Mouse (Mus musculus): ENCODE results near the gene Spem2. TPM values are rescaled to one million over a fixed set of nuclear protein-coding genes. Genes with fewer than 3 reads are reported as not detected.

Spem2 gene
- polyA plus RNA-seq, 1 experiment from 2014 or later, result 0.16 TPM

DNA sequence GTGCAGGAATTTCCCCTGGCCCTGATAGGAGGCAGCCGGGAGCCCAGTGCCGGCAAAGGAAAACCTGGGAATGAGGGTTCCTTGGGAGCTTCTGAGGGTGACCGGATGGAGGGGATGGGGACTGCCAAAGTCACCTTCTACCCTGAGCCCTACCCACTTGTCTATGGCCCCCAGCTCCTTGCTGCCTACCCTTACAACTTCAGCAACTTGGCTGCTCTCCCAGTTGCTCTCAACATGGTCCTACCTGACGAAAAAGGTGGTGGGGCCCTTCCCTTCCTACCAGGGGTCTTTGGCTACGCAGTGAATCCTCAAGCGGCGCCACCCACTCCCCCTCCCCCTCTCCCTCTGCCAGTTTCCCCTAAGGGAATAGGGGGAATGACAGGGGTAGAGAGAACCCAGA, 39.3 kb downstream of the Spem2 start:
- no peaks in the 10 kb centered on the region for H3K27me3 ChIP-seq (ENCODE audit: control insufficient read depth, insufficient read depth, low read length)
- H3K4me1 ChIP-seq (ENCODE audit: control insufficient read depth, insufficient read depth, low read length), result no peaks in the 10 kb centered on the region
- H3K4me3 ChIP-seq (ENCODE audit: low read depth, low read length), result no peak overlapping the region
- no peak overlapping the region for H3K27ac ChIP-seq (ENCODE audit: low read depth, low read length)
- H3K9ac ChIP-seq (replicated peaks; ENCODE audit: low read depth, low read length), result no peak overlapping the region
- ATAC-seq (ENCODE audit: low read depth), result no peak
- WGBS, result 45% methylated on average over 7 of the region's 7 CpGs
- peaks cover 5% of the 10 kb centered on the region; the same call in 1 of the 2 replicates for H3K36me3 ChIP-seq (ENCODE audit: control insufficient read depth, insufficient read depth, low read length)
- no peaks in the 10 kb centered on the region for H3K9me3 ChIP-seq (ENCODE audit: control insufficient read depth, low read length)
- no peak overlapping the region for H3K4me2 ChIP-seq (ENCODE audit: low read depth, low read length)

GRCm38 (mm10) chr11:69778258-69778982, 39.8 kb downstream of the Spem2 start:
- H3K27ac ChIP-seq (ENCODE audit: low read depth, low read length), result no peak overlapping the region
- no peak overlapping the region for H3K4me3 ChIP-seq (ENCODE audit: low read depth, low read length)
- H3K9ac ChIP-seq (replicated peaks; ENCODE audit: low read depth, low read length), result no peak overlapping the region
- peaks cover 5% of the 10 kb centered on the region; the same call in 1 of the 2 replicates for H3K36me3 ChIP-seq (ENCODE audit: control insufficient read depth, insufficient read depth, low read length)
- H3K27me3 ChIP-seq (ENCODE audit: control insufficient read depth, insufficient read depth, low read length), result no peaks in the 10 kb centered on the region
- no peaks in the 10 kb centered on the region for H3K4me1 ChIP-seq (ENCODE audit: control insufficient read depth, insufficient read depth, low read length)
- WGBS, result 68% methylated on average over 23 of the region's 23 CpGs
- no peak overlapping the region for H3K4me2 ChIP-seq (ENCODE audit: low read depth, low read length)
- no peaks in the 10 kb centered on the region for H3K9me3 ChIP-seq (ENCODE audit: control insufficient read depth, low read length)
- no peak for ATAC-seq (ENCODE audit: low read depth)

DNA sequence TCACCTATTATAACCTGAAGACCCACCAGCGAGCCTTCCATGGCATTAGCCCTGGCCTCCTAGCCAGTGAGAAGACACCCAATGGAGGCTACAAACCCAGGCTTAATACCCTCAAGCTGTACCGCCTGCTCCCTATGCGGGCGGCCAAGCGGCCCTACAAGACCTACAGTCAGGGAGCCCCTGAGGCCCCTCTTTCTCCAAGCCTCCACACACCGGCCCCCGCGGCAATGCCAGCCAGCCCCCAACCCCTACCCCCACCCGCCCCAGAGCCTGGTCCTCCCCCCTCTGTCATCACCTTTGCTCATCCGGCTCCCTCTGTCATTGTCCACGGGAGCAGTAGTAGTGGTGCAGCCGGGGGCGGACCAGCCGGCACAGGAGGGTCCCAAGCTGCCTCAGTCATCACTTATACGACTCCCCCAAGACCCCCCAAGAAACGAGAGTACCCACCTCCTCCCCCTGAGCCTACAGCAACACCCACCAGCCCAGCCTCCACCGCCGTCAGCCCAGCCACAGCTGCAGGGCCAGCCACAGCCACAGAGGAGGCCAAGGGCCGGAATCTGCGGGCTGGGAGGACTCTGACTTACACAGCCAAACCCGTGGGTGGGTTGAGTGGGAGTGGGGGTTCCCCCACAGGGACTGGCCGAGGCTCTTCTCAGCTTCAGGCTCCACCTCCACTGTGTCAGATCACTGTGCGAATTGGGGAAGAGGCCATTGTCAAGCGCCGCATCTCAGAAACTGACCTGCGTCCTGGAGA, 40.6 kb downstream of the Spem2 start:
- H3K27me3 ChIP-seq (ENCODE audit: control insufficient read depth, insufficient read depth, low read length), result no peaks in the 10 kb centered on the region
- H3K9ac ChIP-seq (replicated peaks; ENCODE audit: low read depth, low read length), result no peak overlapping the region
- H3K4me2 ChIP-seq (ENCODE audit: low read depth, low read length), result no peak overlapping the region
- peaks cover 5% of the 10 kb centered on the region; the same call in 1 of the 2 replicates for H3K36me3 ChIP-seq (ENCODE audit: control insufficient read depth, insufficient read depth, low read length)
- no peaks in the 10 kb centered on the region for H3K9me3 ChIP-seq (ENCODE audit: control insufficient read depth, low read length)
- WGBS, result 57% methylated on average over 22 of the region's 26 CpGs
- no peak overlapping the region for H3K27ac ChIP-seq (ENCODE audit: low read depth, low read length)
- H3K4me3 ChIP-seq (ENCODE audit: low read depth, low read length), result no peak overlapping the region
- no peaks in the 10 kb centered on the region for H3K4me1 ChIP-seq (ENCODE audit: control insufficient read depth, insufficient read depth, low read length)
- no peak for ATAC-seq (ENCODE audit: low read depth)

DNA sequence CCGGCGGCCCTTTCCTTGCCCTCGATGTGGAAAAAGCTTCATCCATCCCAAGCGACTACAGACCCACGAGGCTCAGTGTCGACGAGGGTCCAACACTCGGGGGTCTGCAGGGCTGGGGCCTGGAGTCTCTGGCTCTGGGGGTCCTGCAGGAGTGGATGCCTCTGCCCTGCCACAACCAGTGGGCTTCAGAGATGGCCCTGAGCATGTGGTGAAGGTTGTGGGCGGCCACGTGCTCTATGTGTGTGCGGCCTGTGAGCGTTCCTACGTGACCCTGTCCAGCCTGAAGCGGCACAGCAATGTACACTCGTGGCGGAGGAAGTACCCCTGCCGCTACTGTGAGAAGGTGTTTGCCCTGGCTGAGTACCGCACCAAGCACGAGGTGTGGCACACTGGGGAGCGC, 41.8 kb downstream of the Spem2 start:
- ATAC-seq (ENCODE audit: low read depth), result no peak
- Histone ChIP-seq H3K9me3 (ENCODE audit: control insufficient read depth, low read length) (no peaks in the 10 kb centered on the region), H3K4me2 (ENCODE audit: low read depth, low read length) (no peak overlapping the region), H3K36me3 (ENCODE audit: control insufficient read depth, insufficient read depth, low read length) (peaks cover 5% of the 10 kb centered on the region; the same call in 1 of the 2 replicates), H3K4me3 (ENCODE audit: low read depth, low read length) (no peak overlapping the region), H3K27ac (ENCODE audit: low read depth, low read length) (no peak overlapping the region), H3K4me1 (ENCODE audit: control insufficient read depth, insufficient read depth, low read length) (no peaks in the 10 kb centered on the region), H3K9ac (replicated peaks; ENCODE audit: low read depth, low read length) (no peak overlapping the region), H3K27me3 (ENCODE audit: control insufficient read depth, insufficient read depth, low read length) (no peaks in the 10 kb centered on the region)
- WGBS, result 87% methylated on average over 20 of the region's 20 CpGs

DNA sequence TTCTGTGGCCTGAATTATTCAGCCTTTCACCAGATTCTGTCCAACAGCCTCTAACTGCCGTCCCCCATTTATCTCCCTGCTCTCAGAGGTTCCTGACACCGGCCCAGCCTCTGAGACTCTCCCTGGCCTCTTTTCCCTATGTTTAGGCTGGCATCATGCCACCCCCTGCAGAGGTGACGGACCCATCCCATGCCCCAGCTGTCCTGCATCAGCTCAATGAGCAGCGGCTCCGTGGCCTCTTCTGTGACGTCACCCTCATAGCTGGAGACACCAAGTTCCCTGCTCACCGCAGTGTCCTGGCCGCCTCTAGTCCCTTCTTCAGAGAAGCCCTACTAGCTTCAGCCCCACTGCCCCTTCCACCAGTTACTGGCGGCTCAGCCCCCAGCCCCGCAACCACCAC, 42.5 kb downstream of the Spem2 start:
- Histone ChIP-seq H3K9ac (replicated peaks; ENCODE audit: low read depth, low read length) (no peak overlapping the region), H3K27ac (ENCODE audit: low read depth, low read length) (no peak overlapping the region), H3K4me2 (ENCODE audit: low read depth, low read length) (no peak overlapping the region), H3K4me3 (ENCODE audit: low read depth, low read length) (no peak overlapping the region), H3K9me3 (ENCODE audit: control insufficient read depth, low read length) (no peaks in the 10 kb centered on the region), H3K4me1 (ENCODE audit: control insufficient read depth, insufficient read depth, low read length) (no peaks in the 10 kb centered on the region), H3K27me3 (ENCODE audit: control insufficient read depth, insufficient read depth, low read length) (no peaks in the 10 kb centered on the region), H3K36me3 (ENCODE audit: control insufficient read depth, insufficient read depth, low read length) (peaks cover 5% of the 10 kb centered on the region; the same call in 1 of the 2 replicates)
- 60% methylated on average over 10 of the region's 10 CpGs for WGBS
- ATAC-seq (ENCODE audit: low read depth), result no peak

DNA sequence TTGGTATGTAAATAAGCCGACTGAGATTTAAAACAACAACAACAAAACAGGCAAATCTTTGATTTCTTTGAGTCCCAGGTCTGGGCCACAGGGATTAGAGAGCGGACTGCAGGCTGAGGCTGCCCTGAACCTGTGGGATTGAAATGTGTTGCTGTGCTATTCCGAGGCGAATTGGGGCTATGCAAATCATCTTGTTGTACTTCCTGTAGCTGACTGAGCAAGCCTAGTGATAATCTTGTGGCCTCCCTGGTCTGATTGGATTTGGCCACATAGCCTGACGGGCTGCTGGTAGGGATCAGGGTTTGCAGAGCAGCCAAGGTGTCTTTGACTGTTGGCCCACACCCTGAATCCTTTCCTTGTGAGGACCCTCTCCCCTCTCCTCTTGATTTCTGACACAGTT, 43.3 kb downstream of the Spem2 start:
- no peak overlapping the region for H3K4me3 ChIP-seq (ENCODE audit: low read depth, low read length)
- H3K9me3 ChIP-seq (ENCODE audit: control insufficient read depth, low read length), result no peaks in the 10 kb centered on the region
- H3K9ac ChIP-seq (replicated peaks; ENCODE audit: low read depth, low read length), result no peak overlapping the region
- peaks cover 5% of the 10 kb centered on the region; the same call in 1 of the 2 replicates for H3K36me3 ChIP-seq (ENCODE audit: control insufficient read depth, insufficient read depth, low read length)
- H3K27ac ChIP-seq (ENCODE audit: low read depth, low read length), result no peak overlapping the region
- WGBS, result 58% methylated on average over 5 of the region's 5 CpGs
- ATAC-seq (ENCODE audit: low read depth), result no peak
- no peaks in the 10 kb centered on the region for H3K4me1 ChIP-seq (ENCODE audit: control insufficient read depth, insufficient read depth, low read length)
- no peaks in the 10 kb centered on the region for H3K27me3 ChIP-seq (ENCODE audit: control insufficient read depth, insufficient read depth, low read length)
- no peak overlapping the region for H3K4me2 ChIP-seq (ENCODE audit: low read depth, low read length)

DNA sequence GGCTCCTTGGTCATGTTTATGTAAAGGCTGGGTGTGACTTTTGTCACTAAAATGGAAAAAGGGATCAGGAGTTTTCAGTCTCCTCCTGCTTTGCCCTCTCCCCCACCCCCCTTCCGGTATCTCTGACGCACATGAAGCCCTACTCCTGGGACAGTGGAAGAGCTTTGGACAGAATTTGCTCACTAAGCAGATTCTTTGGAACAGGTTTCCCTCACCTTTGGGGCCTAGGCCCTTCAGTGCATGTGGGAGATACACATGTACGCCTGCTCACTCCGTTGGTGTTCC, 50.7 kb downstream of the Spem2 start:
- Histone ChIP-seq H3K9ac (replicated peaks; ENCODE audit: low read depth, low read length) (peak overlapping the region; percentile 25; the same call in 1 of the 2 replicates), H3K9me3 (ENCODE audit: control insufficient read depth, low read length) (no peaks in the 10 kb centered on the region), H3K4me3 (ENCODE audit: low read depth, low read length) (no peak overlapping the region), H3K4me1 (ENCODE audit: control insufficient read depth, insufficient read depth, low read length) (peaks cover 13% of the 10 kb centered on the region), H3K36me3 (ENCODE audit: control insufficient read depth, insufficient read depth, low read length) (no peaks in the 10 kb centered on the region), H3K27me3 (ENCODE audit: control insufficient read depth, insufficient read depth, low read length) (no peaks in the 10 kb centered on the region), H3K27ac (ENCODE audit: low read depth, low read length) (no peak overlapping the region), H3K4me2 (ENCODE audit: low read depth, low read length) (peak overlapping the region; percentile 58)
- no peak for ATAC-seq (ENCODE audit: low read depth)
- WGBS, result 69% methylated on average over 4 of the region's 4 CpGs

DNA sequence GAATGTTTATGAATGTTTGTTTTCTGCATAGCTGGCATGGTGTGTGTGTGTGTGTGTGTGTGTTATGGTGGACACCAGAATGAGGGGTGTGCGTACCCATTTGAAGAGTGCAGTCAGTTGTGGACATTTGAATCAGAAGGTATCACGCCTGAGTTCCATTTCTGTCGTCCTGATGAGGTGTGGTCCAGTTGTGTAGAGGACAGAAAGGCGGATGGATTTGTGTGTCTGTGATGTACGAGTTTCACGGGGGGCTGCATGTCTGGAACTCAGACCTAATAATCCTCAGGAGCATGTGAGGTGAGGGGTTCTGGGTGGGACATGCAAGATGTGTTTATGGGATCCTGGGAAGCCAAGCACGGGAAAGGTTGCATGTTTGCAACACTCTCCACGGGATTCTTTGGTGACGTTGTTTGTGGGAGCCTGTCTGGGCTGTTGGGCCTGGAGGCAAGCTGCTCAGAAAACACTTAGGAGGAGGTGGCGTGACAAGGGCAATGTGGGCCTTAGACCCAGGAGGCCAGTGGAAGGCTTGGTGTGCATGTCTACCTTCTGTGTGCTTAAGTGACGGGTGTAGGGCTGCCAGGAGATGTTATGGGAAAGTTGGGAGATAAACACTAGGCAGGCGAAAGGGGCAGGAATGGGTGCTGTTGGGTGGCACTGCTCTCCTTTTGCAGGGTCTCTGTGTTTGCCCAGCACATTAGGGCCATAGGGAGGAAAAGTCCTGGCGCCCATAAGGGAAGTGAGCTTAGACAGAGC, 51.2 kb downstream of the Spem2 start:
- Histone ChIP-seq H3K9ac (replicated peaks; ENCODE audit: low read depth, low read length) (peak overlapping the region; percentile 98), H3K27me3 (ENCODE audit: control insufficient read depth, insufficient read depth, low read length) (no peaks in the 10 kb centered on the region), H3K9me3 (ENCODE audit: control insufficient read depth, low read length) (no peaks in the 10 kb centered on the region), H3K4me2 (ENCODE audit: low read depth, low read length) (peak overlapping the region; percentile 58), H3K36me3 (ENCODE audit: control insufficient read depth, insufficient read depth, low read length) (no peaks in the 10 kb centered on the region), H3K4me3 (ENCODE audit: low read depth, low read length) (peak overlapping the region; percentile 86), H3K27ac (ENCODE audit: low read depth, low read length) (no peak overlapping the region; the same call in 1 of the 2 replicates), H3K4me1 (ENCODE audit: control insufficient read depth, insufficient read depth, low read length) (peaks cover 13% of the 10 kb centered on the region)
- ATAC-seq (ENCODE audit: low read depth), result no peak
- 67% methylated on average over 13 of the region's 13 CpGs for WGBS
